Mouse (Mus musculus): ENCODE data around the gene Marc2. TPM values are rescaled to one million over a fixed set of nuclear protein-coding genes. Genes with fewer than 3 reads are reported as not detected.

Gene Marc2
- polyA plus RNA-seq, 1 experiment from 2014 or later = 144 TPM

DNA sequence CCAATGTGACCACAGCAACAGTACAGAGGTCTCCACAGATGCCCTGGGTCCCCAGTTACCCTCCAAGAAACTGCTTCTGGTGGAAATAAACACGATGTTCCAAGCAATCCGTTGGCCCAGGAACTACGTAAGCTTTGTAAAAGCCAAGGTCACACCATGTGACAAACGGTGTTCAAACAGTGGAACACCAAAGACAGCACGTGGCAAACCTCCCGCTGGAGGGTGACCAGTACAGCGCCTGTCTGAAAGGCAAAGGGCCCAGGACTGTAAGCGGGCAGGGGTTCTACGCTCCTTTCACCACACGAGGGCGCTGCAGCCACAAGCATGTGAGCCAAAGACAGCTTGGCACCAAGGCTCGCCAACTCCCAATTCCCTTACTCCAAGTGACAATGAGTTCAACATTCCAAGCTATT lies 21.8 kb downstream of the Marc2 start:
- Histone ChIP-seq H3K9ac (no peak overlapping the region), H3K27ac (peak overlapping the region; percentile 43; the same call in 1 of the 2 replicates), H3K27me3 (ENCODE audit: control insufficient read depth, insufficient read depth, low read length) (no peaks in the 10 kb centered on the region), H3K4me1 (replicated peaks; ENCODE audit: control insufficient read depth, insufficient read depth, low read length) (peaks cover 18% of the 10 kb centered on the region), H3K36me3 (replicated peaks; ENCODE audit: control insufficient read depth, insufficient read depth) (peaks cover 10% of the 10 kb centered on the region; the same call in 1 of the 2 replicates), H3K4me3 (replicated peaks; ENCODE audit: low read length) (no peak overlapping the region), H3K4me2 (replicated peaks) (peak overlapping the region; percentile 32), H3K9me3 (ENCODE audit: control insufficient read depth, low read length) (no peaks in the 10 kb centered on the region)
- DNase-seq (ENCODE audit: low spot score) (peak; percentile 95), ATAC-seq (ENCODE audit: low FRiP score) (peak; percentile 81)
- WGBS = 4% methylated on average over 12 of the region's 12 CpGs

DNA sequence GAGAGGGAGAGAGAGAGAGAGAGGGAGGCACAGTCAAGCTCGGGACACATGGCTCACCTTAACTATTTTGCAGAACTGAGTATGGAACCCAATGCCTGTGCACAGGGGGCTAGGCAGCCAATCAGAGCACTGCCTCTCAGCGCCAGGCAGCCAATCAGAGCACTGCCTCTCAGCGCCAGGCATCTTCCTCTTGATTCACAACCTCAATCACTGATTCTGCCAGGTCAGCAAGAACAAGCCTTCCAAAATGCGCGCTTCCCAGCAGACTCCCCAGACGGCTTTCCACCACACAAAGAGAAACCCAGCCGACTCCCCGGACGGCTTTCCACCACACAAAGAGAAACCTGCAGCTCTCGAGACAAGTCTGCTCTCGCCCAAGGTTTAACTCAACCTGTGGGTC lies 23.6 kb downstream of the Marc2 start:
- H3K27ac ChIP-seq = no peak overlapping the region
- H3K36me3 ChIP-seq (replicated peaks; ENCODE audit: control insufficient read depth, insufficient read depth) = peaks cover 26% of the 10 kb centered on the region
- DNase-seq (ENCODE audit: low spot score) (peak; percentile 60), ATAC-seq (ENCODE audit: low FRiP score) (peak; percentile 58; the same call in 1 of the 2 replicates)
- H3K4me3 ChIP-seq (replicated peaks; ENCODE audit: low read length) = no peak overlapping the region
- no peak overlapping the region for H3K9ac ChIP-seq
- peak overlapping the region; percentile 40 for H3K4me2 ChIP-seq (replicated peaks)
- H3K4me1 ChIP-seq (replicated peaks; ENCODE audit: control insufficient read depth, insufficient read depth, low read length) = peaks cover 18% of the 10 kb centered on the region
- WGBS = 9% methylated on average over 11 of the region's 11 CpGs
- no peaks in the 10 kb centered on the region for H3K9me3 ChIP-seq (ENCODE audit: control insufficient read depth, low read length)
- no peaks in the 10 kb centered on the region for H3K27me3 ChIP-seq (ENCODE audit: control insufficient read depth, insufficient read depth, low read length)

DNA sequence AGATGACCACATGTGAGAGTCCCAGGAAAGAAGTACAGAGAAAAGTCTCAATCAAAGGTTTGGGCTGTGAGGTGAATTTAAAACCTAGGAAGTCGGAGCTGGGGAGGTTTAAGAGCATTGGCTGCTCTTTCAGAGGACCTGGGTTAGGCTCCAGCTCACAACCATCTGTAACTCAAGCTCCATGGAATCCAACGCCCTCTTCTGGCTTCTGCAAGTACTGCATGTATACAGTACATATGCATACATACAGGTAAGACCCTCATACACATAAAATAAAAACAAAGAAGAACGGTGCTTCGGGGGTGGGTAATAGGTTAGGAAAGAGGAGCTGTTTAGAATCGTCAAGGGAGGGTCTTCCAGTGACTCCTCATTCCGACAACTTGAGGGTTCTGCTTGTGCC lies 28.5 kb downstream of the Marc2 start:
- no peak overlapping the region for H3K4me3 ChIP-seq (replicated peaks; ENCODE audit: low read length)
- no peaks in the 10 kb centered on the region for H3K27me3 ChIP-seq (ENCODE audit: control insufficient read depth, insufficient read depth, low read length)
- H3K36me3 ChIP-seq (replicated peaks; ENCODE audit: control insufficient read depth, insufficient read depth) = peaks cover 43% of the 10 kb centered on the region
- 0 out of 2 replicates have a peak, but pooled peaks cover under 1% of the 10 kb centered on the region for H3K4me1 ChIP-seq (replicated peaks; ENCODE audit: control insufficient read depth, insufficient read depth, low read length)
- no peak overlapping the region for H3K4me2 ChIP-seq (replicated peaks)
- no peaks in the 10 kb centered on the region for H3K9me3 ChIP-seq (ENCODE audit: control insufficient read depth, low read length)
- no peak overlapping the region for H3K27ac ChIP-seq
- ATAC-seq (ENCODE audit: low FRiP score) (no peak), DNase-seq (ENCODE audit: low spot score) (no peak)
- WGBS = 86% methylated on average over 6 of the region's 6 CpGs
- no peak overlapping the region for H3K9ac ChIP-seq

DNA sequence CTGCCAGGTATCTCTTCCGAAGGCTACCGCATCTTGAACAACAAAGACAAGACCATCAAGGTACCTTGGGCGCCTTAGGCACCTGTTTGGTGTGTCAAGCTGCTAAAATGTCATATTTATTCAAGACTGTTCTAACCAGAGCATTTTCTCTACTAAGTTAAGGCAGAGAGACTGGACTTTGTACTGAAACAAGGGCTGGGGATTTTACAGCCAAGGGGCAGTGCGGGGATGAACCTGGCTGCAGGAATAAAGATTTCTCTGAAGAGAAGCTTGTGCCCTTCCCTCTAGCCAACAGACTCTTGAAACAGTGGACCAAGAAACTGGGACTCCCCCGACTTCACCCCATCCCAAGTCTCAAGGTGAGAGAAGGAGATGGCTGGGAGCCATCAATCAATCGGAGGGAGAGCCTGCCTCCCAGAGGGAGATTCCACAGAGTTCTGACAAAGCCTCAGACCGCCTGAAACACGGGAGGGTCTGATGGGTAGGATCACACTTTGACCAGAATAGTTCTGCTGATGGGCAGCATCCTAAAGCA lies 34.5 kb downstream of the Marc2 start:
- no peak overlapping the region for H3K9ac ChIP-seq
- DNase-seq (ENCODE audit: low spot score) = no peak
- no peak overlapping the region for H3K27ac ChIP-seq
- WGBS = 76% methylated on average over 8 of the region's 8 CpGs
- 0 out of 2 replicates have a peak, but pooled peaks cover 10% of the 10 kb centered on the region for H3K27me3 ChIP-seq (ENCODE audit: control insufficient read depth, insufficient read depth, low read length)
- peaks cover 9% of the 10 kb centered on the region for H3K4me1 ChIP-seq (replicated peaks; ENCODE audit: control insufficient read depth, insufficient read depth, low read length)
- H3K9me3 ChIP-seq (ENCODE audit: control insufficient read depth, low read length) = no peaks in the 10 kb centered on the region
- H3K36me3 ChIP-seq (replicated peaks; ENCODE audit: control insufficient read depth, insufficient read depth) = peaks cover 8% of the 10 kb centered on the region; the same call in 1 of the 2 replicates
- no peak overlapping the region for H3K4me2 ChIP-seq (replicated peaks)
- no peak overlapping the region for H3K4me3 ChIP-seq (replicated peaks; ENCODE audit: low read length)
- no peak for ATAC-seq (ENCODE audit: low FRiP score)

DNA sequence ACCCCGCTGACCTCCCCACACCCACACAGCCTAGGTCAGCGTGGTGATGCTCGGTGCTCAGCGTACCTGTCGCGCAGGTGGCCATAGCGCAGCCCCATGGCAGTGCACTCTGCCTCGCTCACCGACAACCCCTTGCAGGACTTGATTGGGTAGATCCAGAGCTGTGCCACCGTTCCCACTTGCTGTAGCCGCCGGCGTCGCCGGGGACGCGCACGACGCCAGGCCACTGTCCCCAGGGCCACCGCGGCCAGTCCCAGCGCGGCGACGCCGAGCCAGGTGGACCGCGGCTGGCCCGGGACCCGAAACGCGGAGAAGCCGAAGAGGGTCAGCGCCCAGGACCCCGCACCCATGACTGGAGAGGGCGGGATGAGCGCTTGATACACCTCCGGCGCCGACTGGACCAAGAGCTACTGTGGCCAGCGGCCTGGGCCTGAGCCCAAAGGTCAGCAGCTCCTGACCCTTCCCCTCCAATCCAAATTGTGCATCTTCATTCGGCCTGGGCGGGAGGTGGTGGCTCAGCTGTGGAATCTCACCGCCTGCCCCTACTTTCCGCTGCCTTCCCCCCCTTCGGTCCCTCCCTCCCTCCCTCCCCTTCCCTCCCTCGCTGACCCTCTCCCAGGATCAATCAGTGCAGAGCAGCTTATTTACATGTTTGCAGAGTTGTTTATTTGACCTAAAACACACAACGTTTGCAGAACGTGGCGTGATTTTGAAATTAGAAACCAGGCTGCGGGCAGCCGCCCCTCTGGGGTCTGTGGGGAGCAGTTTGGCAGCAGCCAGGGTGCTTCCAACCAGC lies 35.3 kb downstream of the Marc2 start, which contains the start of gene Marc1:
Gene Marc1, minus strand, starts transcription at position 534 of the 796 bp plus-strand sequence.
- H3K4me2 ChIP-seq (replicated peaks) = peak within 1 kb of the TSS; percentile 69
- ATAC-seq (ENCODE audit: low FRiP score) (0 out of 2 replicates have a peak, but pooled peaks have one; percentile 17), DNase-seq (ENCODE audit: low spot score) (no peak)
- H3K36me3 ChIP-seq (replicated peaks; ENCODE audit: control insufficient read depth, insufficient read depth) = peaks cover 5% of the 10 kb centered on the region; the same call in 1 of the 2 replicates
- H3K9me3 ChIP-seq (ENCODE audit: control insufficient read depth, low read length) = no peaks in the 10 kb centered on the region
- 9% methylated on average over 52 of the region's 52 CpGs for WGBS
- peaks cover 9% of the 10 kb centered on the region for H3K4me1 ChIP-seq (replicated peaks; ENCODE audit: control insufficient read depth, insufficient read depth, low read length)
- 0 out of 2 replicates have a peak, but pooled peaks cover 10% of the 10 kb centered on the region for H3K27me3 ChIP-seq (ENCODE audit: control insufficient read depth, insufficient read depth, low read length)
- H3K27ac ChIP-seq = no peak within 1 kb of the TSS
- H3K4me3 ChIP-seq (replicated peaks; ENCODE audit: low read length) = peak within 1 kb of the TSS; percentile 34
- H3K9ac ChIP-seq = peak within 1 kb of the TSS; percentile 58

DNA sequence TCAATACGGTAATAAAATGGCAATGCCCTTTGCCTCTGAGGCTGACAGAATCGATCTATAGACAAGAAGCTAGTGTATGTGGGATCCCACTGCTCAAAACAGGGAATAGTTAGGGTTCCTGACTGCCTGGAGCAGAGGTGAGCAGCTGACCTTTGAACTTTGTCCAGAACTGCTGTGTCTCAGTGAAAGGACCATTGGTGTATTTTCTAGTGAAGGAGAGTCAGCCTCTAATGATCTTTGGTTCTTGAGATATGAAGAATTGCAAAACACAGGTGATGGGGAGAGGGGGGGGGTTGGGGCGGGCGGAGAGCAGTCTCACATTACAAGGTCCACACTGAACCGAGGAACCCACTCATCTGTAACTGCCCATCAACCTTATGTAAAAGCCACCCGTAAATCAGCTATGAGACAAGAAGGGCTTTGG lies 36.7 kb downstream of the Marc2 start:
- WGBS = 79% methylated on average over 6 of the region's 6 CpGs
- peaks cover 5% of the 10 kb centered on the region; the same call in 1 of the 2 replicates for H3K36me3 ChIP-seq (replicated peaks; ENCODE audit: control insufficient read depth, insufficient read depth)

DNA sequence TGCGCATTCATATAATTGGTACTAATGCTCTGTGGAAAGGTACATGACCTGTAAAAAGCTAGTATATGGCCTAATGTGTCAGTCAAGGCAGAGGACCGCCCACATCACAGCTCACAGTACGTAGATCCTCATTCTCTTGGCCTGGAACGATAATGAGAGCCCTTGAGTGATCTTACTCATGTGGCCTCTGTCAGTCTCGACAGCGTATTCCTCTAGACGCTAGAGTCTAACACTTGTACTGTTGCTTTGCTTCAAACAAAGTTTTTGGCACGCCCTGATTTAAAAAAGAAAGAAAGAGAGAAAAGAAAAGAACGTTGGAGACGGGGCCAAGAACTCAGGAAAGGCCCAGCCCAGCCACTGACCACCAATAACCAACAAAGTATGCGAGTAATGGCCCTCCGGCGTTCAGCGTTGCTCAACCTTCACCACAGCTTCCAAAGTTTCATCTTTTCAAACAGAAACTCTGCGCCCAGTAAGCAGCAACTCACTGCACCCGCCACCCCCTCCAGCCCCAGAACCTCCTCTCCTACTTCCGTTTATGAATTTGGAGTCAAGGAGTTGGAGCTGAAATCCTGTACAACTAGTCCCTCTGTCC lies 37.7 kb downstream of the Marc2 start:
- 88% methylated on average over 17 of the region's 17 CpGs for WGBS
- Histone ChIP-seq H3K9me3 (ENCODE audit: control insufficient read depth, low read length) (no peaks in the 10 kb centered on the region), H3K27ac (no peak overlapping the region), H3K27me3 (ENCODE audit: control insufficient read depth, insufficient read depth, low read length) (0 out of 2 replicates have a peak, but pooled peaks cover 10% of the 10 kb centered on the region), H3K9ac (no peak overlapping the region), H3K36me3 (replicated peaks; ENCODE audit: control insufficient read depth, insufficient read depth) (0 out of 2 replicates have a peak, but pooled peaks cover 5% of the 10 kb centered on the region), H3K4me3 (replicated peaks; ENCODE audit: low read length) (no peak overlapping the region), H3K4me1 (replicated peaks; ENCODE audit: control insufficient read depth, insufficient read depth, low read length) (peaks cover 9% of the 10 kb centered on the region), H3K4me2 (replicated peaks) (no peak overlapping the region)
- DNase-seq (ENCODE audit: low spot score) (no peak), ATAC-seq (ENCODE audit: low FRiP score) (no peak)

More for the DNA sequence above, 36.7 kb downstream of the Marc2 start:
- no peak for DNase-seq (ENCODE audit: low spot score)
- Histone ChIP-seq H3K4me3 (replicated peaks; ENCODE audit: low read length) (no peak overlapping the region), H3K27me3 (ENCODE audit: control insufficient read depth, insufficient read depth, low read length) (0 out of 2 replicates have a peak, but pooled peaks cover 10% of the 10 kb centered on the region), H3K9ac (no peak overlapping the region), H3K4me1 (replicated peaks; ENCODE audit: control insufficient read depth, insufficient read depth, low read length) (peaks cover 9% of the 10 kb centered on the region), H3K27ac (no peak overlapping the region), H3K9me3 (ENCODE audit: control insufficient read depth, low read length) (no peaks in the 10 kb centered on the region), H3K4me2 (replicated peaks) (no peak overlapping the region)
- ATAC-seq (ENCODE audit: low FRiP score) = no peak

DNA sequence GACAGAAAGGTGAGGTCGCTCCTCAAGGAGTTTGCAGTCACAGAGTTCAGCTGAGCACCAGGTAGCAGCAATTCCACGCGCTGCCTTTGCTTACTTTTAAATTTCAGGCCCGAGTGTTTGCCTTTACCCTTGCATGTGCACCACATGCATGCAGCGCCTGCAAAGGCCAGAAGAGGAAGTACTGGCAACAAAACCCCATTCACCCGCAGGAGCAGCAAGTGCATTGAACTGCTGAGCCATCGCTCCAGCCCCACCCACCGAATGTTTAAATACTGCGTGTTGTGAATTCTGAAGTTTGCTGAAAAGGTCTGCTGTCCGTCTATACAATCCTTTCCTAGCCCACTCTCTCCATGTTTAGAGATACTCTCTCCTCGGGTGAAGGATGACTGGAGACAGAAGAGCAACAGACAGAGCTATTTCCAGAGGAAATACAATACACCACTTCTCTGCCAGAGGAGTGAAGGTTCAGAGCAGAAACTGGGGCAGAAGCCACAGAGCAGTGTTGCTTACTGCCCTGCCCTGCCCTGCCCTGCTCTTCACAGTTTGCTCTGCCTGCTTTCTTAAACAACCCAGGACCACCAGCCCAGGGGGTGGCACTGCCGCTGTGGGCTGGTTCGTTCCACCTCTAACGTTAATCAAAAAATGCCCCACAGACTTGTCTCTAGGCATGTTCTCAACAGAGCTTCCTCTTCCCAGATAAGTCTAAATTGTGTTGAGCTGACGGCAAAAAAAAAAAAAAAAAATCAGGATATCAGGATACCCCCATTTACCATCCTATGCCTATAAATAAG lies 38.4 kb downstream of the Marc2 start:
- Histone ChIP-seq H3K27ac (no peak overlapping the region), H3K27me3 (ENCODE audit: control insufficient read depth, insufficient read depth, low read length) (0 out of 2 replicates have a peak, but pooled peaks cover 10% of the 10 kb centered on the region), H3K9ac (no peak overlapping the region), H3K4me1 (replicated peaks; ENCODE audit: control insufficient read depth, insufficient read depth, low read length) (peaks cover 9% of the 10 kb centered on the region), H3K4me2 (replicated peaks) (no peak overlapping the region), H3K36me3 (replicated peaks; ENCODE audit: control insufficient read depth, insufficient read depth) (no peaks in the 10 kb centered on the region), H3K9me3 (ENCODE audit: control insufficient read depth, low read length) (no peaks in the 10 kb centered on the region), H3K4me3 (replicated peaks; ENCODE audit: low read length) (no peak overlapping the region)
- ATAC-seq (ENCODE audit: low FRiP score) (no peak), DNase-seq (ENCODE audit: low spot score) (no peak)
- 60% methylated on average over 15 of the region's 15 CpGs for WGBS
